10 mouse cellular contexts compared by ENCODE assay signal in the genomic region with DNA sequence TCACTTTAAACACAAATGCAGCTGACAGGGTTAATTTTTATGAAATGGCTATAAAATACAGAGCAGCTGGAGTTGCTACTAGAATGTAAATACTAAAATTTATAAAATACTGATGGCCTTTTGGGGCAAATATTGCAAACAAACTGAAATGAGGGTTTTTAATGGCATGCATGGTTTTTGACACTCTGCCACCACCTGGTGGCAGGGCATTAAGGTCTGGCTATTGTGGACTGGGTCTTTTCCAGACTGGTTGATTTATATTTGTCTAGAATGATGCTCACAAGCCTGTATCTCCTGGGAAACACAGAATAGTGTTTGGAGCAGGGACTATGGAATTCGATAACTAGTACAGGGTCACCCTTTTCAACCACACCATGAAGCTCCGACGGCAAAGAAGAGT. TPM values are rescaled to one million over a fixed set of nuclear protein-coding genes. Genes with fewer than 3 reads are reported as not detected.
DNase-seq lines count a peak whose midpoint lies in the region; ATAC-seq lines count a peak whose summit lies in the region.
"Had no signal": no experiment of that assay in that cellular context is flagged by ENCODE, and none has a peak within 500 bp of the region (broad histone marks: within the 10 kb centered on the region; RNA-seq: fewer than 3 reads in every experiment).

No protein-coding gene starts in this region.

- ATAC-seq in midbrain, embryonic 14.5 days (ENCODE audit: low FRiP score, low TSS enrichment), result no peak

- H3K27ac ChIP-seq in midbrain, embryonic 14.5 days (replicated peaks; ENCODE audit: low read depth, low read length), result no peak overlapping the region
- no peak overlapping the region for H3K27ac ChIP-seq in midbrain, embryonic 10.5 days (replicated peaks)
- H3K27ac ChIP-seq: lung, embryonic 15.5 days had no signal

- H3K4me1 ChIP-seq in midbrain, embryonic 14.5 days (ENCODE audit: control insufficient read depth, insufficient read depth, low read length), result no peaks in the 10 kb centered on the region
- peaks cover 4% of the 10 kb centered on the region; the same call in 1 of the 2 replicates for H3K4me1 ChIP-seq in midbrain, embryonic 10.5 days

- H3K9ac ChIP-seq in midbrain, embryonic 14.5 days (replicated peaks; ENCODE audit: low read length), result no peak overlapping the region
- H3K9ac ChIP-seq: lung, embryonic 15.5 days had no signal

- intact Hi-C loops in gastrocnemius, postnatal 14 days (cut with DNase I; ENCODE audit: low total_unique reads), result no loop called here

- no peaks in the 10 kb centered on the region for H3K27me3 ChIP-seq in midbrain, embryonic 14.5 days (ENCODE audit: control insufficient read depth, insufficient read depth, low read length)
- H3K27me3 ChIP-seq in midbrain, embryonic 10.5 days (ENCODE audit: low read depth, poor library complexity, severe bottlenecking), result no peaks in the 10 kb centered on the region
- H3K27me3 ChIP-seq: lung, embryonic 15.5 days had no signal

- WGBS in midbrain, embryonic 14.5 days, result 84% methylated on average over 3 of the region's 3 CpGs
- WGBS in midbrain, embryonic 10.5 days, result 87% methylated on average over 3 of the region's 3 CpGs

- peak; percentile 13 for DNase-seq in gastrocnemius, postnatal 25 days
- DNase-seq in gastrocnemius, postnatal 14 days, result no peak
- peak; percentile 24 for DNase-seq in midbrain, embryonic 14.5 days
- DNase-seq in midbrain, embryonic 10.5 days (ENCODE audit: low spot score), result no peak
- DNase-seq in adrenal gland, postnatal 25 days, result peak; percentile 41
- peak; percentile 32 for DNase-seq in lung, postnatal 14 days
- DNase-seq in ovary, postnatal 10 days (ENCODE audit: low spot score), result no peak
- DNase-seq in frontal cortex, postnatal 10 days (ENCODE audit: low spot score in 2 of 2), result no peak

- no peaks in the 10 kb centered on the region for H3K36me3 ChIP-seq in midbrain, embryonic 14.5 days (ENCODE audit: control insufficient read depth, insufficient read depth, low read length)
- H3K36me3 ChIP-seq in midbrain, embryonic 10.5 days, result no peaks in the 10 kb centered on the region
- H3K36me3 ChIP-seq: lung, embryonic 15.5 days had no signal

- H3K9me3 ChIP-seq in midbrain, embryonic 14.5 days (ENCODE audit: control insufficient read depth, low read length), result no peaks in the 10 kb centered on the region
- H3K9me3 ChIP-seq in midbrain, embryonic 10.5 days (replicated peaks), result no peaks in the 10 kb centered on the region
- H3K9me3 ChIP-seq: lung, embryonic 15.5 days had no signal

- no peak overlapping the region for H3K4me2 ChIP-seq in midbrain, embryonic 14.5 days (ENCODE audit: low read length)
- H3K4me2 ChIP-seq: lung, embryonic 15.5 days had no signal

- no peak overlapping the region for H3K4me3 ChIP-seq in midbrain, embryonic 14.5 days (replicated peaks; ENCODE audit: low read depth, low read length)
- H3K4me3 ChIP-seq in midbrain, embryonic 10.5 days, result no peak overlapping the region
- H3K4me3 ChIP-seq: lung, embryonic 15.5 days had no signal

RNA-seq across cellular contexts. Expression of gene Mnd1, which starts 32.1 kb away (rescaled TPM):
- 1 to 10 TPM; 2.1 to 3.3 TPM for total RNA-seq in gastrocnemius, postnatal 25 days (2021)
- 1 to 10 TPM; 3.8 to 5.7 TPM for total RNA-seq in gastrocnemius, postnatal 14 days (2021)
- 1.2 and 1.7 TPM in 2 replicates for polyA plus RNA-seq in midbrain, embryonic 14.5 days (2014; fragmentation: Nextera tagmentation; extraction: Ambion mirVana)
- polyA plus RNA-seq in midbrain, embryonic 10.5 days (2016; fragmentation: Nextera tagmentation; extraction: Ambion mirVana), result 10.3 and 12.3 TPM in 2 replicates
- 18.7 and 18.8 TPM in 2 replicates for total RNA-seq in adrenal gland, postnatal 25 days (2021)

RNA-seq across cellular contexts. Expression of gene Gm6525, which starts 50.4 kb away (rescaled TPM):
- not detected for total RNA-seq in gastrocnemius, postnatal 25 days (2021)
- total RNA-seq in gastrocnemius, postnatal 14 days (2021), result not detected
- 3.1 and 3.2 TPM in 2 replicates for polyA plus RNA-seq in midbrain, embryonic 14.5 days (2014; fragmentation: Nextera tagmentation; extraction: Ambion mirVana)
- 1.8 and 2.8 TPM in 2 replicates for polyA plus RNA-seq in midbrain, embryonic 10.5 days (2016; fragmentation: Nextera tagmentation; extraction: Ambion mirVana)
- 0.30 TPM in 1 of 2 replicates, not detected in the other for total RNA-seq in adrenal gland, postnatal 25 days (2021)
- total RNA-seq: heart, adult 18-20 months had no signal

Comparison
In these comparisons a context has a peak if more than half of its experiments do, and no peak if none do; other contexts are left out.
1. DNase-seq: peak in gastrocnemius, postnatal 25 days (single experiment), midbrain, embryonic 14.5 days (single experiment), adrenal gland, postnatal 25 days (single experiment) and lung, postnatal 14 days (single experiment); none in gastrocnemius, postnatal 14 days (single experiment), midbrain, embryonic 10.5 days (single experiment), ovary, postnatal 10 days (single experiment) and frontal cortex, postnatal 10 days (0 of 2).